Comparison of ENCODE assay signal across 21 mouse cellular contexts in genomic region chr15:99107866-99108265, GRCm38 (mm10). TPM values are rescaled to one million over a fixed set of nuclear protein-coding genes. Genes with fewer than 3 reads are reported as not detected.
"Had no signal": no experiment of that assay in that cellular context is flagged by ENCODE, and none has a peak within 500 bp of the region (broad histone marks: within the 10 kb centered on the region; RNA-seq: fewer than 3 reads in every experiment).

No protein-coding gene starts in this region.

- H3K27ac ChIP-seq: midbrain, embryonic 10.5 days; midbrain, embryonic 12.5 days; neural tube, embryonic 12.5 days; stomach, embryonic 15.5 days; stomach, postnatal 0 days had no signal

- ATAC-seq: midbrain, embryonic 16.5 days had no signal

- H3K4me1 ChIP-seq: midbrain, embryonic 10.5 days; midbrain, embryonic 12.5 days; neural tube, embryonic 12.5 days; stomach, embryonic 15.5 days had no signal

- H3K9ac ChIP-seq: lung, embryonic 14.5 days; midbrain, embryonic 12.5 days; neural tube, embryonic 12.5 days; stomach, embryonic 15.5 days had no signal

- H3K9me3 ChIP-seq: midbrain, embryonic 10.5 days; midbrain, embryonic 12.5 days; neural tube, embryonic 12.5 days; stomach, embryonic 15.5 days had no signal

- H3K4me3 ChIP-seq: midbrain, embryonic 10.5 days; midbrain, embryonic 12.5 days; myocyte; neural tube, embryonic 12.5 days; stomach, embryonic 15.5 days had no signal

- DNase-seq: lung, adult 18-20 months; lung, embryonic 14.5 days; lung, postnatal 10 days; lung, postnatal 4 days; midbrain, embryonic 14.5 days; right cerebral cortex, postnatal 14 days; thymus, postnatal 25 days; thymus, postnatal 4 days had no signal

- H3K36me3 ChIP-seq: midbrain, embryonic 10.5 days; midbrain, embryonic 12.5 days; neural tube, embryonic 12.5 days; stomach, embryonic 15.5 days had no signal

- H3K4me2 ChIP-seq: lung, embryonic 14.5 days; midbrain, embryonic 12.5 days; neural tube, embryonic 12.5 days; stomach, embryonic 15.5 days had no signal

- H3K27me3 ChIP-seq: midbrain, embryonic 12.5 days; neural tube, embryonic 12.5 days; stomach, embryonic 15.5 days had no signal

RNA-seq across cellular contexts. Expression of gene Dnajc22, which starts 14.9 kb away (rescaled TPM):
- total RNA-seq: megakaryocyte-erythroid progenitor cell, adult 5-6 weeks; neutrophil, adult 5-6 weeks had no signal

RNA-seq across cellular contexts. Expression of gene Spats2, which starts 17.9 kb away (rescaled TPM):
- total RNA-seq: megakaryocyte, adult 5-6 weeks; neutrophil, adult 5-6 weeks had no signal

RNA-seq across cellular contexts. Expression of gene C1ql4, which starts 20.2 kb away (rescaled TPM):
- total RNA-seq: megakaryocyte, adult 5-6 weeks; megakaryocyte-erythroid progenitor cell, adult 5-6 weeks; neutrophil, adult 5-6 weeks had no signal
- polyA plus RNA-seq: lung, embryonic 14.5 days; lung, embryonic 16.5 days; spleen, adult 2 months; stomach, embryonic 15.5 days; stomach, postnatal 0 days; urinary bladder, adult 2 months had no signal

RNA-seq across cellular contexts. Expression of gene Prph, which starts 52.9 kb away (rescaled TPM):
- total RNA-seq: megakaryocyte, adult 5-6 weeks; megakaryocyte-erythroid progenitor cell, adult 5-6 weeks; neutrophil, adult 5-6 weeks had no signal
